Mouse (Mus musculus): ENCODE measurements around the gene Twist2.

DNA sequence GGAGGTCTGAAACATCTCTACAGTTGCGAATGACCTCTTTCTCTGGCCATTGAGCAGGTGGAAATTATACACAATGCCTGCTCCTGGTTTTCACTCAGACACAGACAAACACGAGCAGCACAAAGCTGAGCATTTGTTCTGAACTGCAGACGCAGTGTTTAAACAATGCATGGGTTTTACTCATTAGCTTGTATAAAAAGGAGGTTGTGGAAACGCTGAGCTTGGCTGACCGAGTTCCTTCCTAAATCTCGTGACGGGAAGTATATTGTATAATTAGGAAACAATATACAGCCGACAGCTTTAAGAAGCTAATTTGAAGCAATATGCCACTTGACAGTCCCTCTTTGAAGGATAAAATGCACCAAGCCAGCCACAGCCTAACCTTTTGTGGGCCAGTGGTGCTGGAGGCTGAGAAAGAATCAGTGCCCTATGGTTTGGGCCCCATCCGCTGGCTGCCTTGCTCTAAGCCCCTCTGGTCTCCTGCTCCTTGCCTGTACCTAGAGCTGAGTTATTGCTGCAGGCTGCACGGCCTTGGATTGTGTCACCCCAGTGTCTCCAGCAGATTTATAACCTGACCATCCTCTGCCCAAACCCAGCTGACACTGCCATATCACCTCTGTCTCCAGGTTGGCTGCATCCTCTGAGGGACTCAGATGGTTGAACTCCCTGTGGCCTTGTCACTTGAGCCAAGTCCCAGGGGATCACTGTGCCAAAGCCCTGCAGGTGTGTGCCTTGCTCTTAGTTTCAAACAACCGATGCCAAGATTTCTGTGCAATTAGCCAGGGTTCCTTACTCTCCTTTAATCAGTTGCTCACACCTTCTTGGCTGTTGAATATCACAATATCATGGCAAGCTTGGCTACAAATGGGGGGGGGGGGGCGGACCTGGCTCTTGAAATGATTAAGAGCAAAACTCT is 42.4 kb upstream of the Twist2 start:
- TF ChIP-seq POLR2A (IDR thresholded peaks at IDR 0.05; ENCODE audit: borderline replicate concordance, extremely low read depth, low read depth, low read length) (no peak), CTCF (IDR thresholded peaks at IDR 0.05; ENCODE audit: insufficient read depth, low read length) (no peak)

Measured in lung, adult 2 months (tissue).